Mouse (Mus musculus) left cerebral cortex, adult 9 months (tissue): ENCODE results near the gene Slc30a9.

Source experiments
- DNase-seq, 2 experiments: peaks; one replicate each; pipeline ENCODE4 v3.0.0; 2022; ENCODE audit warnings: low spot score in 2 of 2

Slc30a9 gene

GRCm38 (mm10) chr5:67311811-67312521, 5.2 kb downstream of the Slc30a9 start:
- DNase-seq: no peak

GRCm38 (mm10) chr5:67312522-67312851, 5.7 kb downstream of the Slc30a9 start:
- no peak for DNase-seq

- DNase-seq: no peak
Measured at GRCm38 (mm10) chr5:67321656-67322268, 15.0 kb downstream of the Slc30a9 start.

- no peak for DNase-seq
Measured at GRCm38 (mm10) chr5:67324032-67324431, 17.3 kb downstream of the Slc30a9 start.

GRCm38 (mm10) chr5:67340811-67341210, 34.1 kb downstream of the Slc30a9 start:
- DNase-seq: no peak

- DNase-seq: no peak
Measured at GRCm38 (mm10) chr5:67347060-67347459, 40.3 kb downstream of the Slc30a9 start.

GRCm38 (mm10) chr5:67348949-67349348, 42.2 kb downstream of the Slc30a9 start:
- DNase-seq: peak; percentile 52 to 73

GRCm38 (mm10) chr5:67362316-67362715, 55.6 kb downstream of the Slc30a9 start:
- no peak for DNase-seq

- DNase-seq: no peak
Measured at GRCm38 (mm10) chr5:67362931-67363330, 56.2 kb downstream of the Slc30a9 start.

- DNase-seq: no peak
Measured at GRCm38 (mm10) chr5:67377044-67377621, 70.4 kb downstream of the Slc30a9 start.

- no peak for DNase-seq
Measured at GRCm38 (mm10) chr5:67381690-67382089, 74.9 kb downstream of the Slc30a9 start.

GRCm38 (mm10) chr5:67382556-67382955, 75.8 kb downstream of the Slc30a9 start:
- no peak for DNase-seq

- DNase-seq: no peak
Measured at GRCm38 (mm10) chr5:67393951-67394350, 87.2 kb downstream of the Slc30a9 start.

GRCm38 (mm10) chr5:67395211-67395851, 88.6 kb downstream of the Slc30a9 start:
- DNase-seq: no peak

- DNase-seq: no peak
Measured at GRCm38 (mm10) chr5:67397186-67397585, 90.4 kb downstream of the Slc30a9 start.

GRCm38 (mm10) chr5:67399876-67400607, 93.3 kb downstream of the Slc30a9 start:
- DNase-seq: no peak

GRCm38 (mm10) chr5:67400608-67401480, 94.1 kb downstream of the Slc30a9 start:
- DNase-seq: no peak

- no peak for DNase-seq
Measured at GRCm38 (mm10) chr5:67401612-67402011, 94.9 kb downstream of the Slc30a9 start.

GRCm38 (mm10) chr5:67404380-67404779, 97.6 kb downstream of the Slc30a9 start:
- DNase-seq: no peak

- no peak for DNase-seq
Measured at GRCm38 (mm10) chr5:67404919-67405318, 98.2 kb downstream of the Slc30a9 start.
